Mouse (Mus musculus) midbrain, embryonic 14.5 days (tissue): ENCODE measurements at regions not wholly inside any gene's neighbourhood (a gene's known extent, or its start where the extent isn't known, plus 50 kb on each side); places are given as distances from the start of the nearest gene placed in this dataset.

Experiments
- ATAC-seq: fragments of 200-750 bp; cut with Nextera tagmentation; 2 replicates; pipeline ENCODE4 v1.8.0; 2017; ENCODE audit warnings: moderate number of reproducible peaks, moderate library complexity; ENCODE audit not compliant: low FRiP score, low TSS enrichment
- DNase-seq: peaks from one replicate; pipeline ENCODE4 v3.0.0-alpha.2; 2015
- H3K27ac ChIP-seq: fragments of 300-500 bp; sonication (generic); replicated peaks from 2 replicates; pipeline ENCODE4 v1.5.1; 2014; ENCODE audit warnings: mild to moderate bottlenecking, low read depth, low read length, moderate library complexity
- H3K27me3 ChIP-seq: fragments of 300-500 bp; sonication (generic); 2 replicates; pipeline ENCODE4 v1.6.1; 2014; ENCODE audit warnings: low read length, control low read depth, mixed read lengths; ENCODE audit not compliant: control insufficient read depth, insufficient read depth
- H3K36me3 ChIP-seq: fragments of 300-500 bp; sonication (generic); 2 replicates; pipeline ENCODE4 v1.6.1; 2014; ENCODE audit warnings: low read length, control low read depth; ENCODE audit not compliant: control insufficient read depth, insufficient read depth
- H3K4me1 ChIP-seq: fragments of 300-500 bp; sonication (generic); 2 replicates; pipeline ENCODE4 v1.6.1; 2014; ENCODE audit warnings: mild to moderate bottlenecking, antibody characterized with exemption, low read length, control low read depth; ENCODE audit not compliant: control insufficient read depth, insufficient read depth
- H3K4me2 ChIP-seq: fragments of 300-500 bp; sonication (generic); 2 replicates; pipeline ENCODE4 v1.6.1; 2014; ENCODE audit warnings: mild to moderate bottlenecking, low read length, moderate library complexity
- H3K4me3 ChIP-seq: fragments of 300-500 bp; sonication (generic); replicated peaks from 2 replicates; pipeline ENCODE4 v1.5.1; 2014; ENCODE audit warnings: low read depth, low read length
- H3K9ac ChIP-seq: fragments of 300-500 bp; sonication (generic); replicated peaks from 2 replicates; pipeline ENCODE4 v1.6.1; 2014; ENCODE audit warnings: mild to moderate bottlenecking, low read length, moderate library complexity
- H3K9me3 ChIP-seq: fragments of 300-500 bp; sonication (generic); 2 replicates; pipeline ENCODE4 v1.6.1; 2016; ENCODE audit warnings: low read length, control low read depth, mixed read lengths; ENCODE audit not compliant: control insufficient read depth
- WGBS: fragments of 180-500 bp; shearing (Covaris S2); extraction: QIAGEN DNeasy Blood & Tissue Kit; methylation state at CpG from one replicate; pipeline ENCODE4 v1.1.7; 2014; 5-methylcytosine and 5-hydroxymethylcytosine counted together

DNA sequence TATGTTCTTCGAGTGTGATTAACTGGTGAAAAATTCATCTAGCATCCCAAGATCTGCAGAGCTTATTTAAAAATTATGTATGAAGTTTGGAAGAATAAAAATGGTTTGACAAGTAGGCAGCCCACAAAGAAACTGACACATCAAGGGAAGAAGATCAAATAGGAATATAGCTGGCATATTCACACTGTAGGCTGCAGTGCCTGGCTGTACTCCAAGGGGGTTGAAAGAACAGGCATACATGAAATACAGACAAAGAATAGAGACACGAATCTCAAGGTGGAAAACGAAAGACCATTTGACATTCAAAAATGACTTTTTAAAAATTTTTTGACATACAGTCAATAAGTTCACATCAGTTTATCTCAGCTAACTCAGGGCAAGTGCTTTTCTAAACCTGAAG lies 1382.8 kb upstream of the Prmt6 start:
- no peak overlapping the region for H3K9ac ChIP-seq
- DNase-seq (peak; percentile 51), ATAC-seq (no peak)
- no peak overlapping the region for H3K4me2 ChIP-seq
- H3K27ac ChIP-seq: no peak overlapping the region
- H3K9me3 ChIP-seq: no peaks in the 10 kb centered on the region
- no peaks in the 10 kb centered on the region for H3K4me1 ChIP-seq
- no peaks in the 10 kb centered on the region for H3K36me3 ChIP-seq
- H3K4me3 ChIP-seq: no peak overlapping the region
- H3K27me3 ChIP-seq: no peaks in the 10 kb centered on the region
- 65% methylated on average over 3 of the region's 3 CpGs for WGBS
